In the genomic region with DNA sequence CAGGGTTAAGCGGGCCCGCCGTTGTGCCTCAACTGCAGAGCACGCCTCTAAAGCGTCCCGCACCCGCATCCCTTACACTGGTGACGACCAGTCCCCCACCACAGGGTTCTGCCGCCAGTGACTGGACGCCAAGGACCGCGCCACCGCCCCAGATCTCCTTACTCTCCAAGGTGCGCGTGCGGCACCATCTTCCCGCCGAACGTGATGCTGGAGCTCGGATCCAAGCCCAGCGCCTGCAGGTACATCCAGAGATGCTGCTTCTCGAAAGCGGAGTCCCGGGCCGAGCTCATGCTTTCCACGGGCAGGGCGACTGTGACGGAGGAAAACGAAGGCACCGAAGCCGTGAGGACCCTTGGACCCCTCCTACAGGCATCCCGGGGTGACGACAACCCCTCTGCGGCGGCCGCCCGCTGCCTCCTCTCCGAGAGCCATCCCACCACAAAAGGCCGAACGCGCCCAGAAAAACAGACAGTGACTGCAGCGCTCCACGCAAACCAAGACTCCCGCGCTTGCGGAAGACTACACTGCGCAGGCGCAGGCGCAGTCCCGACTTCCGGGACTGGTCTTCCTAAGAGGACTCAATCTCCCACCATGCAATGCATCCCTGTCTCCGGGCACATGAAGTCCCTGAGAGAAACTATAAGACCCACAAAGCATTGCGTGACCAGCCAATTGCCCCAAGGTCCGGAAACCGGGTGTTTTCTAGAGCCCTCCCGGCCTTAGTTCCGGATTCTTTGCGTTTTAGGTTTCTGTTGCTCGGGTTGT, we compare ENCODE assay signal across 8 mouse cellular contexts. TPM values are rescaled to one million over a fixed set of nuclear protein-coding genes. Genes with fewer than 3 reads are reported as not detected.
DNase-seq lines count a peak whose midpoint lies in the region; ATAC-seq and TF ChIP-seq lines count a peak whose summit lies in the region.

A gene (minus strand): TSS at position 532 of the 765 bp plus-strand sequence.

- TF ChIP-seq CTCF in lung, adult 2 months (IDR thresholded peaks at IDR 0.05; ENCODE audit: insufficient read depth, low read length) = no peak

- peak within 1 kb of the TSS; percentile 97 for H3K4me2 ChIP-seq in forebrain, embryonic 15.5 days (replicated peaks)

- in situ Hi-C loops in ES-E14 (cut with MboI; ENCODE audit: low sequenced_read_pairs in 2 of 2, unreplicated experiment in 2 of 2) = no loop called here

- under 1% methylated on average over 59 of the region's 59 CpGs for WGBS in forebrain, embryonic 15.5 days
- under 1% methylated on average over 59 of the region's 59 CpGs for WGBS in lung, adult 2 months

- no peak; the same call in 1 of the 2 replicates for TF ChIP-seq POLR2A in lung, adult 2 months (IDR thresholded peaks at IDR 0.05; ENCODE audit: borderline replicate concordance, extremely low read depth, low read depth, low read length)

- peak; percentile 100 for ATAC-seq in forebrain, embryonic 15.5 days (replicated peaks)
- peak; percentile 100 for ATAC-seq in neutrophil, adult 5-6 weeks (ENCODE audit: extremely low read depth, insufficient number of reproducible peaks, low FRiP score, poor library complexity, severe bottlenecking)

- H3K9ac ChIP-seq in ES-E14 (ENCODE audit: insufficient read depth, low read depth, low read length, poor library complexity, severe bottlenecking) = peak within 1 kb of the TSS; percentile 98
- peak within 1 kb of the TSS; percentile 73 for H3K9ac ChIP-seq in forebrain, embryonic 15.5 days (replicated peaks)

- H3K36me3 ChIP-seq in ES-E14 (ENCODE audit: control insufficient read depth, insufficient read depth, low read length, poor library complexity, severe bottlenecking) = no peaks in the 10 kb centered on the region; the same call in 1 of the 2 replicates
- H3K36me3 ChIP-seq in forebrain, embryonic 15.5 days = 0 out of 2 replicates have a peak, but pooled peaks cover 3% of the 10 kb centered on the region

- DNase-seq in ES-E14 (ENCODE audit: low read depth, low spot score) = peak; percentile 94
- DNase-seq in cerebellum, adult 11-12 months = peak; percentile 96
- DNase-seq in heart, postnatal 25 days (ENCODE audit: low spot score) = peak; percentile 88
- peak; percentile 90 to 96 for DNase-seq in layer of hippocampus, adult 18-20 months (ENCODE audit: low spot score in 2 of 2)
- peak; percentile 83 for DNase-seq in lung, adult 2 months
- DNase-seq in thymus, adult 18-20 months = peak; percentile 88 to 92

- H3K4me1 ChIP-seq in ES-E14 (ENCODE audit: control insufficient read depth in 2 of 2, insufficient read depth in 2 of 2, low read length in 2 of 2, poor library complexity in 1 of 2) = peaks cover 2 to 4% of the 10 kb centered on the region in 2 experiments; a peak in 1 of 4 replicates
- peaks cover 20% of the 10 kb centered on the region for H3K4me1 ChIP-seq in forebrain, embryonic 15.5 days
- peaks cover 3% of the 10 kb centered on the region; the same call in 1 of the 2 replicates for H3K4me1 ChIP-seq in lung, adult 2 months (ENCODE audit: control insufficient read depth, insufficient read depth, low read length)

- H3K4me3 ChIP-seq in ES-E14 (ENCODE audit: insufficient read depth in 1 of 2, low read depth in 1 of 2, low read length in 2 of 2, poor library complexity in 1 of 2, severe bottlenecking in 1 of 2) = peak within 1 kb of the TSS; percentile 79 to 98
- H3K4me3 ChIP-seq in forebrain, embryonic 15.5 days = peak within 1 kb of the TSS; percentile 75
- peak within 1 kb of the TSS; percentile 91 for H3K4me3 ChIP-seq in lung, adult 2 months (replicated peaks; ENCODE audit: extremely low read depth, low read depth, low read length)

- H3K27me3 ChIP-seq in forebrain, embryonic 15.5 days = no peaks in the 10 kb centered on the region

- H3K9me3 ChIP-seq in ES-E14 (ENCODE audit: control insufficient read depth, insufficient read depth, low read depth, low read length) = no peaks in the 10 kb centered on the region
- no peaks in the 10 kb centered on the region for H3K9me3 ChIP-seq in forebrain, embryonic 15.5 days

- intact Hi-C loops in heart, postnatal 25 days (cut with DNase I) = loop anchor here (2.0 kb wide), 1 partner anchor 33 kb away; no protein-coding TSS in a partner anchor

- peak within 1 kb of the TSS; percentile 54 for H3K27ac ChIP-seq in ES-E14 (ENCODE audit: insufficient read depth, low read depth, low read length, poor library complexity, severe bottlenecking)
- H3K27ac ChIP-seq in forebrain, embryonic 15.5 days (replicated peaks) = peak within 1 kb of the TSS; percentile 74

TF ChIP-seq in ES-E14, 5 proteins besides CTCF, POLR2A, EP300 and RAD21:
- TF ChIP-seq ZNF384 (IDR thresholded peaks at IDR 0.05; ENCODE audit: low read depth, low read length) (no peak), MAFK (IDR thresholded peaks at IDR 0.05; ENCODE audit: insufficient read depth, low read depth, low read length) (no peak), CHD2 (IDR thresholded peaks at IDR 0.05; ENCODE audit: low read depth, low read length) (0 out of 2 replicates have a peak, but pooled peaks have one; percentile 54), HCFC1 (IDR thresholded peaks at IDR 0.05; ENCODE audit: borderline replicate concordance, insufficient read depth, low read length) (peak; percentile 96), ZC3H11A (IDR thresholded peaks at IDR 0.05; ENCODE audit: borderline replicate concordance, low read depth, low read length) (no peak)
TF ChIP-seq in ES-E14: peak in this region for 2.

RNA-seq across cellular contexts. Expression of the gene that starts here (rescaled TPM):
- total RNA-seq in ES-E14 (2012; rRNA removed) = 53.9 and 55.8 TPM in 2 replicates
- 12.1 and 12.3 TPM in 2 replicates for polyA plus RNA-seq in forebrain, embryonic 15.5 days (2015; fragmentation: Nextera tagmentation; extraction: Ambion mirVana)
- 1 to 10 TPM; 3.8 to 4.2 TPM for total RNA-seq in heart, postnatal 25 days (2021)
- total RNA-seq in layer of hippocampus, adult 18-20 months (2021) = 1 to 10 TPM; 8.3 to 10.0 TPM
- polyA plus RNA-seq in lung, adult 2 months (2012; rRNA removed) = 9.5 and 9.6 TPM in 2 replicates
- total RNA-seq in neutrophil, adult 5-6 weeks (2017) = 17.3 and 18.6 TPM in 2 replicates

Comparison
In these comparisons a context has a peak if more than half of its experiments do, and no peak if none do; other contexts are left out.
1. Peak in every context shown above with its lines: DNase-seq, ATAC-seq, H3K4me3 ChIP-seq and H3K27ac ChIP-seq.